Mouse (Mus musculus) kidney, embryonic 16.5 days (tissue): ENCODE results near the gene H2al1g. TPM values are rescaled to one million over a fixed set of nuclear protein-coding genes. Genes with fewer than 3 reads are reported as not detected.
"Not testable (repeated sequence)": the region's sequence is repeated elsewhere in the genome, so short reads cannot be mapped to it uniquely, and the experiment has no call there.

Experiments
- ATAC-seq: fragments of 200-750 bp; cut with Nextera tagmentation; 2 replicates; pipeline ENCODE4 v1.8.0; 2017; ENCODE audit warnings: moderate TSS enrichment; ENCODE audit not compliant: low FRiP score, low TSS enrichment
- H3K27ac ChIP-seq: fragments of 300-500 bp; sonication (generic); 2 replicates; pipeline ENCODE4 v1.5.1; 2014; ENCODE audit warnings: low read length
- H3K27me3 ChIP-seq: fragments of 300-500 bp; sonication (generic); 2 replicates; pipeline ENCODE4 v1.6.1; 2014; ENCODE audit warnings: low read length, control low read depth, mixed read lengths; ENCODE audit not compliant: insufficient read depth
- H3K36me3 ChIP-seq: fragments of 300-500 bp; sonication (generic); 2 replicates; pipeline ENCODE4 v1.6.1; 2014; ENCODE audit warnings: low read length, control low read depth, mixed read lengths; ENCODE audit not compliant: insufficient read depth
- H3K4me1 ChIP-seq: fragments of 300-500 bp; sonication (generic); 2 replicates; pipeline ENCODE4 v1.6.1; 2014; ENCODE audit warnings: low read length, control low read depth, mixed read lengths; ENCODE audit not compliant: insufficient read depth
- H3K4me2 ChIP-seq: fragments of 300-500 bp; sonication (generic); replicated peaks from 2 replicates; pipeline ENCODE4 v1.6.1; 2014; ENCODE audit warnings: low read depth, low read length
- H3K4me3 ChIP-seq: fragments of 300-500 bp; sonication (generic); 2 replicates; pipeline ENCODE4 v1.5.1; 2014; ENCODE audit warnings: mild to moderate bottlenecking, low read length
- H3K9ac ChIP-seq: fragments of 300-500 bp; sonication (generic); replicated peaks from 2 replicates; pipeline ENCODE4 v1.6.1; 2014; ENCODE audit warnings: low read length
- H3K9me3 ChIP-seq: fragments of 300-500 bp; sonication (generic); 2 replicates; pipeline ENCODE4 v1.6.1; 2016; ENCODE audit warnings: low read length, control low read depth
- WGBS: fragments of 180-500 bp; shearing (Covaris S2); extraction: QIAGEN DNeasy Blood & Tissue Kit; methylation state at CpG from one replicate; pipeline ENCODE4 v1.1.7; 2014; 5-methylcytosine and 5-hydroxymethylcytosine counted together
- polyA plus RNA-seq: library from polyadenylated mRNA; unstranded; fragments of >200 nt; fragmentation: Nextera tagmentation; extraction: Ambion mirVana; gene quantifications from 2 replicates; pipeline ENCODE4 v1.2.1, GENCODE M21; 2015

Gene H2al1g
- polyA plus RNA-seq, 1 experiment from 2014 or later, result not detected

GRCm38 (mm10) chrX:11308524-11308923 is 9.5 kb upstream of the H2al1g start, which contains the start of gene H2al1d:
H2al1d (plus strand) TSS chrX:11308824.
- no CpG with 5 or more reads among the region's 6 CpGs for WGBS

GRCm38 (mm10) chrX:11311634-11312033 is 6.4 kb upstream of the H2al1g start, which contains the start of gene H2al1e:
H2al1e (plus strand) TSS chrX:11311934.
- H3K36me3 ChIP-seq, H3K9ac ChIP-seq, H3K27ac ChIP-seq, H3K4me2 ChIP-seq, ATAC-seq, H3K4me1 ChIP-seq, H3K27me3 ChIP-seq, H3K9me3 ChIP-seq, H3K4me3 ChIP-seq: not testable (repeated sequence)
- WGBS, result no CpG with 5 or more reads among the region's 3 CpGs

More at GRCm38 (mm10) chrX:11308524-11308923, 9.5 kb upstream of the H2al1g start, which contains the start of gene H2al1d:
- not testable (repeated sequence) for H3K36me3 ChIP-seq, H3K4me1 ChIP-seq, ATAC-seq, H3K9me3 ChIP-seq, H3K4me2 ChIP-seq, H3K9ac ChIP-seq, H3K4me3 ChIP-seq, H3K27me3 ChIP-seq, H3K27ac ChIP-seq

- H3K4me1 ChIP-seq, H3K36me3 ChIP-seq, H3K9me3 ChIP-seq, ATAC-seq, H3K27me3 ChIP-seq, H3K4me3 ChIP-seq, H3K27ac ChIP-seq, H3K4me2 ChIP-seq, H3K9ac ChIP-seq: not testable (repeated sequence)
- WGBS, result no CpG with 5 or more reads among the region's 6 CpGs
Measured at GRCm38 (mm10) chrX:11314858-11315257, 3.2 kb upstream of the H2al1g start, which contains the start of gene H2al1f. H2al1f (plus strand) TSS chrX:11315158.

- H3K4me3 ChIP-seq, H3K9ac ChIP-seq, ATAC-seq, H3K36me3 ChIP-seq, H3K9me3 ChIP-seq, H3K4me2 ChIP-seq, H3K4me1 ChIP-seq, H3K27ac ChIP-seq, H3K27me3 ChIP-seq: not testable (repeated sequence)
- no CpG with 5 or more reads among the region's 6 CpGs for WGBS
Measured at GRCm38 (mm10) chrX:11321192-11321591, 3.1 kb downstream of the H2al1g start, which contains the start of gene H2al1h. H2al1h (plus strand) TSS chrX:11321492.

- 71% methylated on average over 1 of the region's 5 CpGs for WGBS
- not testable (repeated sequence) for H3K4me3 ChIP-seq, H3K4me1 ChIP-seq, H3K9me3 ChIP-seq, H3K27me3 ChIP-seq, H3K4me2 ChIP-seq, ATAC-seq, H3K9ac ChIP-seq, H3K36me3 ChIP-seq, H3K27ac ChIP-seq
Measured at GRCm38 (mm10) chrX:11324359-11324758, 6.3 kb downstream of the H2al1g start, which contains the start of gene H2al1i. H2al1i (plus strand) TSS chrX:11324659.

- not testable (repeated sequence) for H3K9me3 ChIP-seq, H3K4me3 ChIP-seq, H3K9ac ChIP-seq, H3K4me1 ChIP-seq, H3K4me2 ChIP-seq, H3K27me3 ChIP-seq, H3K27ac ChIP-seq, ATAC-seq, H3K36me3 ChIP-seq
- 100% methylated on average over 2 of the region's 2 CpGs for WGBS
Measured at GRCm38 (mm10) chrX:11327522-11327921, 9.5 kb downstream of the H2al1g start, which contains the start of gene H2al1j. H2al1j (plus strand) TSS chrX:11327822.

GRCm38 (mm10) chrX:11345762-11346161 is 27.7 kb downstream of the H2al1g start:
- H3K4me3 ChIP-seq, result no peak overlapping the region

GRCm38 (mm10) chrX:11346756-11347155 is 28.7 kb downstream of the H2al1g start:
- H3K27me3 ChIP-seq, result peaks cover 2% of the 10 kb centered on the region; the same call in 1 of the 2 replicates
- WGBS, result 89% methylated on average over 3 of the region's 3 CpGs
- no peak overlapping the region for H3K4me3 ChIP-seq
- H3K4me1 ChIP-seq, result no peaks in the 10 kb centered on the region
- H3K27ac ChIP-seq, result no peak overlapping the region
- no peak for ATAC-seq
- no peaks in the 10 kb centered on the region for H3K36me3 ChIP-seq
- H3K9ac ChIP-seq, result no peak overlapping the region
- no peak overlapping the region for H3K4me2 ChIP-seq
- no peaks in the 10 kb centered on the region for H3K9me3 ChIP-seq

More at GRCm38 (mm10) chrX:11345762-11346161, 27.7 kb downstream of the H2al1g start:
- Histone ChIP-seq H3K4me1 (no peaks in the 10 kb centered on the region), H3K27me3 (no peaks in the 10 kb centered on the region; the same call in 1 of the 2 replicates), H3K9me3 (no peaks in the 10 kb centered on the region), H3K27ac (no peak overlapping the region), H3K36me3 (no peaks in the 10 kb centered on the region), H3K4me2 (no peak overlapping the region), H3K9ac (no peak overlapping the region)
- no peak for ATAC-seq
- 73% methylated on average over 9 of the region's 9 CpGs for WGBS

GRCm38 (mm10) chrX:11360823-11361222 is 42.8 kb downstream of the H2al1g start:
- no peaks in the 10 kb centered on the region for H3K4me1 ChIP-seq
- no peak overlapping the region for H3K4me3 ChIP-seq
- peaks cover 18% of the 10 kb centered on the region; the same call in 1 of the 2 replicates for H3K27me3 ChIP-seq
- ATAC-seq, result no peak
- H3K4me2 ChIP-seq, result no peak overlapping the region
- no peaks in the 10 kb centered on the region for H3K36me3 ChIP-seq
- H3K9ac ChIP-seq, result no peak overlapping the region
- H3K27ac ChIP-seq, result no peak overlapping the region
- WGBS, result 82% methylated on average over 6 of the region's 6 CpGs
- H3K9me3 ChIP-seq, result no peaks in the 10 kb centered on the region

- Histone ChIP-seq H3K4me3 (no peak overlapping the region), H3K4me2 (no peak overlapping the region), H3K27ac (no peak overlapping the region), H3K36me3 (no peaks in the 10 kb centered on the region), H3K9ac (no peak overlapping the region), H3K4me1 (no peaks in the 10 kb centered on the region), H3K27me3 (peaks cover 17% of the 10 kb centered on the region; the same call in 1 of the 2 replicates), H3K9me3 (no peaks in the 10 kb centered on the region)
- WGBS, result 86% methylated on average over 2 of the region's 2 CpGs
- ATAC-seq, result no peak
Measured at GRCm38 (mm10) chrX:11361261-11361660, 43.2 kb downstream of the H2al1g start.
